ENCODE assay signal across 30 mouse cellular contexts in the genomic region with DNA sequence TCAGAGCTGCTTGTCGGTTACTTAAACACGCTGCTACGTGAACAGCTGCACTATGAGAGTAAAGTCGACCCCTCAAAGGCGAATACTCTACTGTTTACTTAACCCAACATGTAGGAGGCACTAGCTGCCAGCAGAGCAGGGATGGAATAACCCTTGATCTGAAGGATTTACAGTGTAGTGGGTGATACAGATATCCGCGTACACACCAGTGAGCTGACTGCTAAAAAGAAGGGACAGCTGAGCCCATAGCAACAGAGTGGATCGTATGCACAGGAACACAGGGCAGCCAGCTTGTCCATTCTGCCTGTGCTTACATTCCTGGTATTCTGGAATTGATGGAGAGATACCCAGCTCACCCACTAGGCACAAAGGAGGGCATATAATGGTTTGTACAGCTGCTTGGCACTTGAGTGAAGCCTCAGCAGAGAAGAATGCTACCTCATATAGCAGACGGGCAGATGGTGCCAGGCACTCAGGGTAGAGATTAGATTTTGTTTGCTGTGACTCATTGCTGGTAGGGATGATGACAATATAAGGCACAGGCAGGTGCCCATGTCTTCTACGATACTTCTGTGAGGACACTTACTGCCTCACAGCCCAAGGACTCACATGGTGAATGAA. TPM values are rescaled to one million over a fixed set of nuclear protein-coding genes. Genes with fewer than 3 reads are reported as not detected.
DNase-seq lines count a peak whose midpoint lies in the region; ATAC-seq and TF ChIP-seq lines count a peak whose summit lies in the region.
"Had no signal": no experiment of that assay in that cellular context is flagged by ENCODE, and none has a peak within 500 bp of the region (broad histone marks: within the 10 kb centered on the region; RNA-seq: fewer than 3 reads in every experiment).

No protein-coding gene starts in this region.

- no peak overlapping the region for H3K9ac ChIP-seq in heart, postnatal 0 days (replicated peaks; ENCODE audit: low read depth, low read length)
- no peak overlapping the region for H3K9ac ChIP-seq in liver, embryonic 13.5 days
- H3K9ac ChIP-seq in liver, embryonic 12.5 days, result no peak overlapping the region
- H3K9ac ChIP-seq in neural tube, embryonic 14.5 days (replicated peaks; ENCODE audit: low read depth, low read length), result no peak overlapping the region
- H3K9ac ChIP-seq in neural tube, embryonic 15.5 days (replicated peaks), result no peak overlapping the region
- H3K9ac ChIP-seq: embryonic facial prominence, embryonic 12.5 days; forebrain, embryonic 15.5 days; hindbrain, embryonic 15.5 days; intestine, embryonic 15.5 days; limb, embryonic 13.5 days; liver, embryonic 14.5 days; lung, embryonic 15.5 days; midbrain, embryonic 15.5 days; stomach, embryonic 15.5 days had no signal

- no peak overlapping the region for H3K4me3 ChIP-seq in heart, postnatal 0 days (ENCODE audit: low read depth, low read length)
- H3K4me3 ChIP-seq in liver, embryonic 13.5 days (replicated peaks), result no peak overlapping the region
- no peak overlapping the region for H3K4me3 ChIP-seq in liver, embryonic 12.5 days
- no peak overlapping the region for H3K4me3 ChIP-seq in neural tube, embryonic 14.5 days (ENCODE audit: low read depth, low read length)
- no peak overlapping the region for H3K4me3 ChIP-seq in neural tube, embryonic 15.5 days (replicated peaks)
- H3K4me3 ChIP-seq in hindbrain, embryonic 10.5 days, result no peak overlapping the region
- H3K4me3 ChIP-seq: embryonic facial prominence, embryonic 12.5 days; erythroblast, embryonic 14.5 days; forebrain, embryonic 15.5 days; heart, adult 2 months; hindbrain, embryonic 15.5 days; intestine, embryonic 15.5 days; limb, embryonic 13.5 days; lung, embryonic 15.5 days; midbrain, embryonic 15.5 days; stomach, embryonic 15.5 days had no signal

- 0 out of 2 replicates have a peak, but pooled peaks have one; percentile 20 for ATAC-seq in heart, postnatal 0 days (ENCODE audit: insufficient read depth, low read depth)
- ATAC-seq in liver, embryonic 13.5 days (ENCODE audit: low read depth), result 0 out of 2 replicates have a peak, but pooled peaks have one; percentile 15
- no peak for ATAC-seq in liver, embryonic 12.5 days
- ATAC-seq in neural tube, embryonic 14.5 days (ENCODE audit: low read depth), result peak; percentile 21; the same call in 1 of the 2 replicates
- ATAC-seq in neural tube, embryonic 15.5 days (ENCODE audit: low FRiP score), result no peak
- ATAC-seq: activated CD4-positive, CD25-positive, alpha-beta regulatory T cell, adult 4 months; forebrain, embryonic 15.5 days; intestine, embryonic 15.5 days; midbrain, embryonic 15.5 days had no signal

- DNase-seq in heart, postnatal 0 days (ENCODE audit: low spot score), result no peak
- DNase-seq in heart, postnatal 4 days, result no peak
- DNase-seq in liver, embryonic 13.5 days, result no peak
- DNase-seq in hindbrain, embryonic 10.5 days (ENCODE audit: low spot score), result no peak
- DNase-seq: adrenal gland, postnatal 10 days; B cell, adult 2 months; cerebellum, adult 2 months; cerebellum, postnatal 25 days; gastrocnemius, postnatal 25 days; heart, adult 2 months; heart, postnatal 36 days; kidney, postnatal 10 days had no signal

- no peak for TF ChIP-seq CTCF in heart, postnatal 0 days (IDR thresholded peaks at IDR 0.05; ENCODE audit: low read depth)

- no peak overlapping the region for H3K27ac ChIP-seq in heart, postnatal 0 days (ENCODE audit: low read depth)
- H3K27ac ChIP-seq in liver, embryonic 13.5 days, result no peak overlapping the region
- H3K27ac ChIP-seq in liver, embryonic 12.5 days, result no peak overlapping the region
- H3K27ac ChIP-seq in neural tube, embryonic 14.5 days (ENCODE audit: low read depth, low read length), result no peak overlapping the region
- no peak overlapping the region for H3K27ac ChIP-seq in neural tube, embryonic 15.5 days (replicated peaks)
- H3K27ac ChIP-seq in hindbrain, embryonic 10.5 days, result no peak overlapping the region
- H3K27ac ChIP-seq: embryonic facial prominence, embryonic 12.5 days; forebrain, embryonic 15.5 days; heart, adult 2 months; hindbrain, embryonic 15.5 days; intestine, embryonic 15.5 days; limb, embryonic 13.5 days; liver, embryonic 14.5 days; lung, embryonic 15.5 days; midbrain, embryonic 15.5 days; stomach, embryonic 15.5 days had no signal

- TF ChIP-seq EP300 in heart, postnatal 0 days (IDR thresholded peaks at IDR 0.05; ENCODE audit: low read depth), result no peak

- H3K36me3 ChIP-seq in heart, postnatal 0 days (replicated peaks; ENCODE audit: control insufficient read depth, insufficient read depth, low read length), result peaks cover 34% of the 10 kb centered on the region
- no peaks in the 10 kb centered on the region for H3K36me3 ChIP-seq in liver, embryonic 13.5 days
- H3K36me3 ChIP-seq in liver, embryonic 12.5 days, result no peaks in the 10 kb centered on the region; the same call in 1 of the 2 replicates
- H3K36me3 ChIP-seq in neural tube, embryonic 14.5 days (ENCODE audit: control insufficient read depth, insufficient read depth, low read length), result peaks cover 11% of the 10 kb centered on the region; the same call in 1 of the 2 replicates
- H3K36me3 ChIP-seq in neural tube, embryonic 15.5 days, result peaks cover 43% of the 10 kb centered on the region
- peaks cover 99% of the 10 kb centered on the region for H3K36me3 ChIP-seq in hindbrain, embryonic 10.5 days

- 70% methylated on average over 10 of the region's 10 CpGs for WGBS in heart, postnatal 0 days
- WGBS in liver, embryonic 13.5 days (ENCODE audit: insufficient replicate concordance), result 70% methylated on average over 10 of the region's 10 CpGs
- WGBS in liver, embryonic 12.5 days (ENCODE audit: insufficient replicate concordance), result 71% methylated on average over 10 of the region's 10 CpGs
- 80% methylated on average over 10 of the region's 10 CpGs for WGBS in neural tube, embryonic 14.5 days
- 81% methylated on average over 10 of the region's 10 CpGs for WGBS in neural tube, embryonic 15.5 days
- 89% methylated on average over 10 of the region's 10 CpGs for WGBS in hindbrain, embryonic 10.5 days

- no peak overlapping the region for H3K4me2 ChIP-seq in heart, postnatal 0 days (ENCODE audit: low read depth, low read length)
- no peak overlapping the region for H3K4me2 ChIP-seq in liver, embryonic 13.5 days
- H3K4me2 ChIP-seq in liver, embryonic 12.5 days, result no peak overlapping the region
- H3K4me2 ChIP-seq in neural tube, embryonic 14.5 days (ENCODE audit: low read depth, low read length), result no peak overlapping the region
- no peak overlapping the region for H3K4me2 ChIP-seq in neural tube, embryonic 15.5 days
- H3K4me2 ChIP-seq: embryonic facial prominence, embryonic 12.5 days; forebrain, embryonic 15.5 days; hindbrain, embryonic 15.5 days; intestine, embryonic 15.5 days; limb, embryonic 13.5 days; lung, embryonic 15.5 days; midbrain, embryonic 15.5 days; stomach, embryonic 15.5 days had no signal

- no peaks in the 10 kb centered on the region for H3K27me3 ChIP-seq in heart, postnatal 0 days (ENCODE audit: control insufficient read depth, insufficient read depth, low read length)
- no peaks in the 10 kb centered on the region for H3K27me3 ChIP-seq in liver, embryonic 13.5 days
- H3K27me3 ChIP-seq in liver, embryonic 12.5 days (replicated peaks), result no peaks in the 10 kb centered on the region
- no peaks in the 10 kb centered on the region for H3K27me3 ChIP-seq in neural tube, embryonic 14.5 days (ENCODE audit: control insufficient read depth, insufficient read depth, low read length)
- H3K27me3 ChIP-seq in neural tube, embryonic 15.5 days (replicated peaks), result no peaks in the 10 kb centered on the region
- H3K27me3 ChIP-seq in hindbrain, embryonic 10.5 days (ENCODE audit: insufficient read depth, poor library complexity, severe bottlenecking), result no peaks in the 10 kb centered on the region
- H3K27me3 ChIP-seq: embryonic facial prominence, embryonic 12.5 days; forebrain, embryonic 15.5 days; hindbrain, embryonic 15.5 days; intestine, embryonic 15.5 days; limb, embryonic 13.5 days; lung, embryonic 15.5 days; midbrain, embryonic 15.5 days; stomach, embryonic 15.5 days had no signal

- no peaks in the 10 kb centered on the region for H3K4me1 ChIP-seq in heart, postnatal 0 days (ENCODE audit: control insufficient read depth, insufficient read depth)
- 0 out of 2 replicates have a peak, but pooled peaks cover 4% of the 10 kb centered on the region for H3K4me1 ChIP-seq in liver, embryonic 13.5 days (replicated peaks)
- H3K4me1 ChIP-seq in liver, embryonic 12.5 days, result no peaks in the 10 kb centered on the region
- H3K4me1 ChIP-seq in neural tube, embryonic 14.5 days (ENCODE audit: control insufficient read depth, insufficient read depth, low read length), result no peaks in the 10 kb centered on the region
- H3K4me1 ChIP-seq in neural tube, embryonic 15.5 days, result no peaks in the 10 kb centered on the region
- H3K4me1 ChIP-seq in hindbrain, embryonic 10.5 days (replicated peaks), result no peaks in the 10 kb centered on the region
- H3K4me1 ChIP-seq: embryonic facial prominence, embryonic 12.5 days; forebrain, embryonic 15.5 days; hindbrain, embryonic 15.5 days; intestine, embryonic 15.5 days; limb, embryonic 13.5 days; lung, embryonic 15.5 days; midbrain, embryonic 15.5 days; stomach, embryonic 15.5 days had no signal

- no peaks in the 10 kb centered on the region for H3K9me3 ChIP-seq in heart, postnatal 0 days (replicated peaks; ENCODE audit: control insufficient read depth, low read length)
- no peaks in the 10 kb centered on the region for H3K9me3 ChIP-seq in liver, embryonic 13.5 days (replicated peaks)
- H3K9me3 ChIP-seq in liver, embryonic 12.5 days (replicated peaks), result no peaks in the 10 kb centered on the region
- H3K9me3 ChIP-seq in neural tube, embryonic 14.5 days (ENCODE audit: control insufficient read depth, low read length), result no peaks in the 10 kb centered on the region
- H3K9me3 ChIP-seq in neural tube, embryonic 15.5 days (replicated peaks), result no peaks in the 10 kb centered on the region
- H3K9me3 ChIP-seq in hindbrain, embryonic 10.5 days, result no peaks in the 10 kb centered on the region
- H3K9me3 ChIP-seq: embryonic facial prominence, embryonic 12.5 days; forebrain, embryonic 15.5 days; hindbrain, embryonic 15.5 days; intestine, embryonic 15.5 days; limb, embryonic 13.5 days; lung, embryonic 15.5 days; midbrain, embryonic 15.5 days; stomach, embryonic 15.5 days had no signal

RNA-seq across cellular contexts. Expression of a gene that starts 43.9 kb away (rescaled TPM):
- not detected in 2 replicates for total RNA-seq in heart, postnatal 0 days (2014; rRNA removed; ENCODE audit: low replicate concordance)
- polyA plus RNA-seq in heart, postnatal 0 days (2015; fragmentation: Nextera tagmentation; extraction: Ambion mirVana), result not detected in 2 replicates
- total RNA-seq in heart, postnatal 4 days (2021), result not detected
- not detected in 2 replicates for polyA plus RNA-seq in liver, embryonic 13.5 days (2015; fragmentation: Nextera tagmentation; extraction: Ambion mirVana)
- polyA plus RNA-seq in liver, embryonic 12.5 days (2016; fragmentation: Nextera tagmentation; extraction: Ambion mirVana), result not detected in 2 replicates
- not detected in 2 replicates for polyA plus RNA-seq in neural tube, embryonic 14.5 days (2014; fragmentation: Nextera tagmentation; extraction: Ambion mirVana)
- not detected in 2 replicates for polyA plus RNA-seq in neural tube, embryonic 15.5 days (2015; fragmentation: Nextera tagmentation; extraction: Ambion mirVana)
- not detected in 2 replicates for polyA plus RNA-seq in hindbrain, embryonic 10.5 days (2016; fragmentation: Nextera tagmentation; extraction: Ambion mirVana)
- total RNA-seq: adrenal gland, postnatal 10 days; gastrocnemius, postnatal 25 days; heart, adult 2 months; heart, postnatal 36 days; left cerebral cortex, postnatal 25 days; MEL; neutrophil, adult 5-6 weeks had no signal
- polyA plus RNA-seq: activated CD4-positive, CD25-positive, alpha-beta regulatory T cell, adult 4 months; cerebellum, adult 2 months; embryonic facial prominence, embryonic 12.5 days; erythroblast, embryonic 14.5 days; forebrain, embryonic 15.5 days; heart, adult 2 months; heart, embryonic 14.5 days; hindbrain, embryonic 15.5 days; intestine, embryonic 15.5 days; limb, embryonic 13.5 days; liver, embryonic 14.5 days; lung, embryonic 15.5 days; midbrain, embryonic 15.5 days; stomach, embryonic 15.5 days had no signal

RNA-seq across cellular contexts. Expression of a gene that starts 53.3 kb away (rescaled TPM):
- total RNA-seq in heart, postnatal 0 days (2014; rRNA removed; ENCODE audit: low replicate concordance), result 36.4 and 41.7 TPM in 2 replicates
- 2.2 and 2.3 TPM in 2 replicates for polyA plus RNA-seq in heart, postnatal 0 days (2015; fragmentation: Nextera tagmentation; extraction: Ambion mirVana)
- 10 to 100 TPM; 30.0 to 33.3 TPM for total RNA-seq in heart, postnatal 4 days (2021)
- polyA plus RNA-seq in liver, embryonic 13.5 days (2015; fragmentation: Nextera tagmentation; extraction: Ambion mirVana), result 0.36 and 0.53 TPM in 2 replicates
- 0.96 and 1.0 TPM in 2 replicates for polyA plus RNA-seq in liver, embryonic 12.5 days (2016; fragmentation: Nextera tagmentation; extraction: Ambion mirVana)
- 3.4 and 4.6 TPM in 2 replicates for polyA plus RNA-seq in neural tube, embryonic 14.5 days (2014; fragmentation: Nextera tagmentation; extraction: Ambion mirVana)
- polyA plus RNA-seq in neural tube, embryonic 15.5 days (2015; fragmentation: Nextera tagmentation; extraction: Ambion mirVana), result 3.3 and 3.6 TPM in 2 replicates
- 11.7 and 15.4 TPM in 2 replicates for polyA plus RNA-seq in hindbrain, embryonic 10.5 days (2016; fragmentation: Nextera tagmentation; extraction: Ambion mirVana)
- polyA plus RNA-seq: erythroblast, embryonic 14.5 days had no signal

Comparison
In these comparisons a context has a peak if more than half of its experiments do, and no peak if none do; other contexts are left out.
1. ATAC-seq: peak in heart, postnatal 0 days (single experiment), liver, embryonic 13.5 days (single experiment) and neural tube, embryonic 14.5 days (single experiment); none in liver, embryonic 12.5 days (single experiment) and neural tube, embryonic 15.5 days (single experiment).